Mouse (Mus musculus) lung, embryonic 16.5 days (tissue): ENCODE results near the gene Oaf. TPM values are rescaled to one million over a fixed set of nuclear protein-coding genes. Genes with fewer than 3 reads are reported as not detected.

Source experiments
- ATAC-seq: fragments of 200-750 bp; cut with Nextera tagmentation; 2 replicates; pipeline ENCODE4 v1.8.0; 2017; ENCODE audit warnings: low read depth, mild to moderate bottlenecking, moderate library complexity
- H3K27ac ChIP-seq: fragments of 300-500 bp; sonication (generic); 2 replicates; pipeline ENCODE4 v1.5.1; 2014; ENCODE audit warnings: mild to moderate bottlenecking, control low read depth, low read length
- H3K27me3 ChIP-seq: fragments of 300-500 bp; sonication (generic); 2 replicates; pipeline ENCODE4 v1.6.1; 2014; ENCODE audit warnings: low read depth, low read length, mixed read lengths; ENCODE audit not compliant: control insufficient read depth, insufficient read depth
- H3K36me3 ChIP-seq: fragments of 300-500 bp; sonication (generic); 2 replicates; pipeline ENCODE4 v1.6.1; 2014; ENCODE audit warnings: low read length; ENCODE audit not compliant: control insufficient read depth, insufficient read depth
- H3K4me1 ChIP-seq: fragments of 300-500 bp; sonication (generic); replicated peaks from 2 replicates; pipeline ENCODE4 v1.6.1; 2014; ENCODE audit warnings: low read length, mixed read lengths; ENCODE audit not compliant: control insufficient read depth, insufficient read depth
- H3K4me2 ChIP-seq: fragments of 300-500 bp; sonication (generic); 2 replicates; pipeline ENCODE4 v1.6.1; 2014; ENCODE audit warnings: low read depth, low read length, control low read depth
- H3K4me3 ChIP-seq: fragments of 300-500 bp; sonication (generic); 2 replicates; pipeline ENCODE4 v1.5.1; 2014; ENCODE audit warnings: mild to moderate bottlenecking, low read length, control low read depth
- H3K9ac ChIP-seq: fragments of 300-500 bp; sonication (generic); 2 replicates; pipeline ENCODE4 v1.6.1; 2014; ENCODE audit warnings: low read length, control low read depth
- H3K9me3 ChIP-seq: fragments of 300-500 bp; sonication (generic); 2 replicates; pipeline ENCODE4 v1.6.1; 2016; ENCODE audit warnings: low read length; ENCODE audit not compliant: control insufficient read depth
- WGBS: fragments of 180-500 bp; shearing (Covaris S2); extraction: QIAGEN DNeasy Blood & Tissue Kit; methylation state at CpG from one replicate; pipeline ENCODE4 v1.1.7; 2014; 5-methylcytosine and 5-hydroxymethylcytosine counted together
- polyA plus RNA-seq: library from polyadenylated mRNA; unstranded; fragments of >200 nt; fragmentation: Nextera tagmentation; extraction: Ambion mirVana; gene quantifications from 2 replicates; pipeline ENCODE4 v1.2.1, GENCODE M21; 2015

Oaf gene
- polyA plus RNA-seq, 1 experiment from 2014 or later: 38.0 TPM

DNA sequence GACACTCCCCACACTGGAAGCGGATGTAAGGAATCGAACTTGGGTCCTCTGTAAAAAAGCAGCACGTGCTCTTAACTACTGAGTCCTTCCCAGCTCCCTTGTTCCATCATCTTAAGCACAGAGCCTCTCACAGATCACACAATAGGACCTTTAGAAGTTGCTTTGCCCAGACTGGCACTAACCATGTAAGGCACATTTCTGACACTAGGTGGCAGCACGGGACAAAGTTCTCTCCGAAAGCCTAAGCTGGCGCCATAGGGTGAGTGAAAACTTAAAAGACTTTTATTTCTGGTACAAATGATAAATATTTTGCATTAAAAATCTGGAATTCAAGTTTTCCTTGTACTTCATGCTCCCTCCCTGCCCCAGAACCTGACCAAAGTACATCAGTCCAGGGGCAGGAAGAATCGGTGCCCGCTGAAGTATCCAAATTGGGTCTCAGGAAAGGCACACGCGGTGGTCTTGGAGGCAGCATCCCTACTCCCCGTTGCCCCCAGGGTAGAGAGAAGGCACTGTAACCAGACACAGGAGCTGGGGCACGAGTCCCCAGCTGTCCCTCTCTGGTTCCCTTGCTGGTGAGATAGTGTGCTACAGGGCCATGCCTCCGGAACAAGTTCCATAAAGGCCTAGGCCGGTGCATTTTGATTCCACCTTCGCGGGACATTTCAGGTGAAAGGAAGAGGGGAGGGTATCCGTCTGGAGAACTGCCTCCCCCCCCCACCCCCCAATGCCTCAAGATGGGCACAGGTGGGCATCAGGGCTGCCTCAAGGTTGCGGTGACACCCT, 17.9 kb downstream of the Oaf start:
- Histone ChIP-seq H3K4me1 (peaks cover 17% of the 10 kb centered on the region), H3K4me2 (no peak overlapping the region), H3K9me3 (no peaks in the 10 kb centered on the region), H3K27ac (no peak overlapping the region), H3K9ac (no peak overlapping the region), H3K36me3 (no peaks in the 10 kb centered on the region), H3K4me3 (no peak overlapping the region), H3K27me3 (no peaks in the 10 kb centered on the region)
- 46% methylated on average over 18 of the region's 18 CpGs for WGBS
- peak; percentile 68; the same call in 1 of the 2 replicates for ATAC-seq

- Histone ChIP-seq H3K4me1 (peaks cover 8% of the 10 kb centered on the region), H3K36me3 (no peaks in the 10 kb centered on the region), H3K27me3 (peaks cover 6% of the 10 kb centered on the region), H3K9me3 (no peaks in the 10 kb centered on the region), H3K27ac (no peak overlapping the region; the same call in 1 of the 2 replicates), H3K4me3 (no peak overlapping the region), H3K4me2 (peak overlapping the region; percentile 12), H3K9ac (no peak overlapping the region)
- 13% methylated on average over 11 of the region's 11 CpGs for WGBS
- peak; percentile 58 for ATAC-seq
Measured at GRCm38 (mm10) chr9:43210771-43211450, 28.8 kb downstream of the Oaf start.

DNA sequence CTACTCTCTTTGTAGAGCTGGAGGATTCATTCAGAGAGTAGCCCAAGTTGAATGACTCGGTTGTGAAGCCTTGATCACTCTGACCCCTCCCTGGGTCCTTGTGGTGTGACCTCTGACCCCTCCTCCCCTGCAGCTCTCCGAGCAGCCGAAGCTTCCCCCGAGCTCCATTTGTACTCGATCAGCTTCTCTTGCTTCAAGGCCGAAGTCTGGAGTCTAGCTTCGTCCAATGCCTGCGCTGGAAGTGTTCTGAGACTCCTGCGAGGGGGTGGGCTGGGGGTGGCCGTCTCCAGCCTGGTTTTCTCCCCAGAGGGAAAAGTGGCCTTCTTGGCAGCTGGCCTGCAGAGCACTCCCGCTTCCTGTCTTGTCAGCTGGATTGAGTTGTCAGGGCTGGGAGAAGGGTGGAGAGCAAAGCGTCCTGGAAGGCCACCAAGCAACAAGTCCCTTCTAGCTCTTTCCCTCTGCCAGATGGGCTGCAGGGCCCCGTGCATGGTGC, 29.5 kb downstream of the Oaf start, which contains the start of gene Pou2f3:
Gene Pou2f3 (minus strand): TSS at position 180 of the 493 bp plus-strand sequence.
- H3K27ac ChIP-seq: peak within 1 kb of the TSS; percentile 15; the same call in 1 of the 2 replicates
- WGBS: 7% methylated on average over 13 of the region's 13 CpGs
- H3K4me2 ChIP-seq: peak within 1 kb of the TSS; percentile 12
- no peaks in the 10 kb centered on the region for H3K9me3 ChIP-seq
- H3K9ac ChIP-seq: no peak within 1 kb of the TSS
- peak; percentile 92 for ATAC-seq
- peaks cover 14% of the 10 kb centered on the region for H3K4me1 ChIP-seq
- H3K36me3 ChIP-seq: no peaks in the 10 kb centered on the region
- H3K27me3 ChIP-seq: peaks cover 12% of the 10 kb centered on the region
- H3K4me3 ChIP-seq: no peak within 1 kb of the TSS

- H3K36me3 ChIP-seq: no peaks in the 10 kb centered on the region
Measured at GRCm38 (mm10) chr9:43206022-43206390, 33.7 kb downstream of the Oaf start.

DNA sequence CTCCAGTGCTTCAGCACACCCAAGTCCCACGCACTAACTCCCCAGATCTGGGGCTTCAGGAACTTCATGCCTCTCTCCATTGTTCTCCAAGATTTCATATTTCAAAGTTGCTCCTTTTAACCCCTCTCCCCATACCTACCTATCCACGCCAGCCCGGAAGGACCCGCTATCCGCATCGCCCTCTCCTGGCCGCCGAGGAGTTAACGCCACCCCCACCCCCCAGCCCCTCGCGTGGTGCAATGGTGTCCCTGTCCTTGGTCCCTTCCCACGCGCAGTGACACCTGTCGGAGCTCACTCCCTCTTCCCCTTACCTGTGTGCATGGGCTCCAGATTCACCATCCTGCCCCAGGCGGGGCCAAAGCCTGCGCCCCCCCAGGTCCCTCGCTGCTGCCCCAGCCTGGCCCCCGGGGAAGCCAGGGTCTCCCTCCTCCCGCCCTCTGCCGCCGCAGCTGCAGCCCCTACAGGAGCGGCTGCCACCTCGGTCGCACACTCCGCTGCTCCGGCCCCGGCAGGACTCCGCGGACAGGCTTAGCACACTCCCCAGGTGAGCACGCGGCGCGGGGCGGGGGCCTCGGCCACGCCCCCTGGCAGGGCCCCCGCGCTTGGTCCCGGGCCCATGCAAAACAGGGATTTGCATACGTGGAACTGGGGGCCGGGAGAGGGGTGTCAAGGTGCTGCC, 34.2 kb downstream of the Oaf start:
- no peak overlapping the region for H3K27ac ChIP-seq
- H3K36me3 ChIP-seq: no peaks in the 10 kb centered on the region
- peaks cover 31% of the 10 kb centered on the region for H3K27me3 ChIP-seq
- under 1% methylated on average over 38 of the region's 41 CpGs for WGBS
- peak overlapping the region; percentile 36; the same call in 1 of the 2 replicates for H3K9ac ChIP-seq
- peaks cover 8% of the 10 kb centered on the region for H3K4me1 ChIP-seq
- H3K4me3 ChIP-seq: peak overlapping the region; percentile 40
- H3K9me3 ChIP-seq: no peaks in the 10 kb centered on the region
- peak overlapping the region; percentile 57 for H3K4me2 ChIP-seq
- no peak for ATAC-seq

More at GRCm38 (mm10) chr9:43206022-43206390, 33.7 kb downstream of the Oaf start:
- H3K9me3 ChIP-seq: no peaks in the 10 kb centered on the region
- H3K4me1 ChIP-seq: peaks cover 14% of the 10 kb centered on the region
- peaks cover 31% of the 10 kb centered on the region for H3K27me3 ChIP-seq
- peak overlapping the region; percentile 40; the same call in 1 of the 2 replicates for H3K4me3 ChIP-seq
- H3K9ac ChIP-seq: peak overlapping the region; percentile 36; the same call in 1 of the 2 replicates
- WGBS: 2% methylated on average over 15 of the region's 15 CpGs
- peak overlapping the region; percentile 57 for H3K4me2 ChIP-seq
- no peak for ATAC-seq
- H3K27ac ChIP-seq: no peak overlapping the region

DNA sequence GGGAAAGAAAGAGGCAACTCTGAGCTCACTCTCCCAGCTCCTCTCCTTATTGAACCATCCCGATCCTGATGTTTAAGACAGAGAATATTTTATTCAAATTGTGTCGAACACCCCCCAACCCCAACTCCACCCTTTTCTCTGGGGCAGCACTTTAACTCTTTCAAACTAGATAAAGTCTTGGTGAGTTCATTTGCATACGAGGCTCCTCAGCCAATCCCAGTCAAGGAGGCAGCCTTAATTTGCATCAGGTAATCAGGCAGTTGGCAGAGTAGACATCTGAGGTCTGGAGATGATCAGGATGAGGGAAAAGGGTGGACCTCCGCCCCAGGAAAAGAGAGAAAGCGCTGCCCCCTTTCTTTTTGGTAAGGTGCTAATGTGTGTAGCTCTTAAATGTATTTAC, 39.5 kb downstream of the Oaf start:
- H3K9me3 ChIP-seq: no peaks in the 10 kb centered on the region

DNA sequence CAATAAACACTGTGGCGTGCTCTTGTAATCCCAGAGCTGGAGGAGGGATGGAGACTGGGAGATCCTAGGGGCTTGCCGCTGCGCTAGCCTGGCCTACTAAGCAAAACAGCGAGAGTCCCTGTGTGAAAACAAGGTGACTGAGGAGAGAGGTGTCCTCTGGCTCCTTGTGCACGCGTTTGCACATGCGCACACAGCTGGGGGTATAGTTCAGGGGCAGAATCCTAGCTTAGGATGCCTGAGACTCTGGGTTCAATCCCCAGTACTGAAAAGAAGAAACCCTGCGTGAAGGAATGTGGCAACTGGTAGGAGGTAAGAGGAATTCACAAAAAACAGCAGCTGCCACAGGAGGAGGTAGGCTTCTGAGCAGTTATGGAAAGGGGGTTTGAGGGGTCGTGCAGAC, 45.7 kb downstream of the Oaf start:
- no peak for ATAC-seq
- no peaks in the 10 kb centered on the region for H3K27me3 ChIP-seq
- 25% methylated on average over 9 of the region's 9 CpGs for WGBS

More for the DNA sequence above, 39.5 kb downstream of the Oaf start:
- Histone ChIP-seq H3K27me3 (peaks cover 18% of the 10 kb centered on the region), H3K4me2 (no peak overlapping the region), H3K4me3 (no peak overlapping the region), H3K36me3 (no peaks in the 10 kb centered on the region), H3K27ac (no peak overlapping the region), H3K9ac (no peak overlapping the region), H3K4me1 (no peaks in the 10 kb centered on the region; the same call in 1 of the 2 replicates)
- WGBS: 10% methylated on average over 5 of the region's 5 CpGs
- no peak for ATAC-seq

DNA sequence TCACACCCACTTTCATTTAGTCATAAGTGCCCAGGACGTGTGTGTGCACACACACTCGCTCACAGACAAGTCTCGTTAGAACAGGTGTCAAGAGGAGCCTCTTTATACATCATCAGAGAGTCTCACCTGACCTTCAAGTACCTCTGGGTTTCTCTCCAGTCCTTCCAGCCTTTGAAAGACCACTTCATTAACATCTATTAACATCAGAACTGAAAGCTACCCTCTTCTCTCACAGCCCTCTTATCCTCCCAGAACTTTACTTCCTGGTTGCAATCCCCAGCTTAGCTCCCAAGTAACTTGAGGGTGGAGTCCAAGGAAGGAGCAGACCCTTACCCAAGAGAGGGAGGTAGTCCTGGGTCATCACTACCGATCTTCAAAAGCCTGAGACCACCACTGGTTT, 48.1 kb downstream of the Oaf start:
- Histone ChIP-seq H3K36me3 (no peaks in the 10 kb centered on the region), H3K9ac (no peak overlapping the region), H3K9me3 (no peaks in the 10 kb centered on the region), H3K4me2 (no peak overlapping the region), H3K27ac (no peak overlapping the region), H3K4me3 (no peak overlapping the region), H3K4me1 (no peaks in the 10 kb centered on the region; the same call in 1 of the 2 replicates), H3K27me3 (no peaks in the 10 kb centered on the region)
- WGBS: 27% methylated on average over 4 of the region's 4 CpGs
- ATAC-seq: no peak

More for the DNA sequence above, 45.7 kb downstream of the Oaf start:
- no peaks in the 10 kb centered on the region; the same call in 1 of the 2 replicates for H3K4me1 ChIP-seq
- H3K9me3 ChIP-seq: no peaks in the 10 kb centered on the region
- H3K36me3 ChIP-seq: no peaks in the 10 kb centered on the region
- no peak overlapping the region for H3K4me2 ChIP-seq
- H3K4me3 ChIP-seq: no peak overlapping the region
- H3K27ac ChIP-seq: no peak overlapping the region
- H3K9ac ChIP-seq: no peak overlapping the region

- H3K9ac ChIP-seq: no peak overlapping the region
- no peak overlapping the region for H3K4me2 ChIP-seq
- H3K36me3 ChIP-seq: no peaks in the 10 kb centered on the region
- H3K27ac ChIP-seq: no peak overlapping the region
- no peak overlapping the region for H3K4me3 ChIP-seq
- H3K27me3 ChIP-seq: no peaks in the 10 kb centered on the region
- 48% methylated on average over 3 of the region's 3 CpGs for WGBS
- no peak for ATAC-seq
- no peaks in the 10 kb centered on the region; the same call in 1 of the 2 replicates for H3K4me1 ChIP-seq
- no peaks in the 10 kb centered on the region for H3K9me3 ChIP-seq
Measured at GRCm38 (mm10) chr9:43189021-43189356, 50.7 kb downstream of the Oaf start.
